ENCODE assay signal across 22 mouse cellular contexts in the genomic region with DNA sequence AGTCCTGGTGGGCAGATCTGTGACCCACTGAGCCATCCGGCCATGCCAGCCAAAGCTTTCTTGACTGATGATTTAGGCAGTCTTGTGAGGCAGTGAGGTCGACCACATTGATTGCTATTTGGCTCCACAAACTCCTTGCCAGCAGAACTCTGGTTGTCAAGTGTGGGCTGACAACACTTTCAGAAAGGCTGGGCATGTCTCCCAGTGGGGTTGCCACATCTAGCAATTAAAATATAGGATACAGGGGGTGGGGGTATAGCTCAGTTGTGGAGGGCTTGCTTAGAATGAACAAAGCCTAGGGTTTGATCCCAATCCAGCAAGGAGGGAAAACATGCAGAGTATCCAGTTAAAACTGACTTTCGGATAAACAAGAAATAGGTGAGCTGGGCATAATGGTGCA. TPM values are rescaled to one million over a fixed set of nuclear protein-coding genes. Genes with fewer than 3 reads are reported as not detected.
DNase-seq lines count a peak whose midpoint lies in the region; ATAC-seq and TF ChIP-seq lines count a peak whose summit lies in the region.
"Had no signal": no experiment of that assay in that cellular context is flagged by ENCODE, and none has a peak within 500 bp of the region (broad histone marks: within the 10 kb centered on the region; RNA-seq: fewer than 3 reads in every experiment).

No protein-coding gene starts in this region.

- H3K4me1 ChIP-seq in heart, embryonic 10.5 days, result peaks cover 13% of the 10 kb centered on the region
- H3K4me1 ChIP-seq in stomach, postnatal 0 days (replicated peaks; ENCODE audit: control insufficient read depth, insufficient read depth), result no peaks in the 10 kb centered on the region
- H3K4me1 ChIP-seq in liver, embryonic 12.5 days, result no peaks in the 10 kb centered on the region
- H3K4me1 ChIP-seq: embryonic facial prominence, embryonic 13.5 days; hindbrain, embryonic 12.5 days; megakaryocyte, embryonic 14.5 days had no signal

- 0 out of 2 replicates have a peak overlapping the region, but pooled peaks have one; percentile 59 for H3K27ac ChIP-seq in heart, embryonic 10.5 days
- H3K27ac ChIP-seq in stomach, postnatal 0 days (replicated peaks), result no peak overlapping the region
- H3K27ac ChIP-seq in liver, embryonic 12.5 days, result no peak overlapping the region
- H3K27ac ChIP-seq: embryonic facial prominence, embryonic 13.5 days; hindbrain, embryonic 12.5 days; kidney, postnatal 0 days had no signal

- ATAC-seq in stomach, postnatal 0 days (ENCODE audit: low FRiP score, low TSS enrichment), result no peak
- ATAC-seq in monocyte, adult 5-6 weeks (replicated peaks; ENCODE audit: insufficient number of reproducible peaks, low FRiP score, low TSS enrichment, poor library complexity, severe bottlenecking), result no peak
- ATAC-seq in liver, embryonic 12.5 days, result no peak
- ATAC-seq: midbrain, embryonic 16.5 days had no signal

- no peak for DNase-seq in heart, embryonic 10.5 days (ENCODE audit: low spot score)
- DNase-seq in heart, adult 9 months (ENCODE audit: low spot score in 2 of 2), result no peak
- DNase-seq in brain, adult 2 months (ENCODE audit: low read depth, low spot score), result peak; percentile 82
- peak; percentile 33 to 35 for DNase-seq in frontal cortex, postnatal 14 days (ENCODE audit: low spot score in 2 of 2)
- peak; percentile 59 to 76 for DNase-seq in right cerebral cortex, postnatal 10 days (ENCODE audit: low spot score in 2 of 2)
- no peak for DNase-seq in stomach, postnatal 0 days (ENCODE audit: low spot score)
- DNase-seq: cerebellum, postnatal 10 days; gastrocnemius, postnatal 25 days; kidney, adult 18-20 months; liver; lung, adult 18-20 months; lung, postnatal 14 days; thymus, postnatal 14 days had no signal

- TF ChIP-seq CTCF in stomach, postnatal 0 days (IDR thresholded peaks at IDR 0.05; ENCODE audit: low read depth), result no peak

- H3K9ac ChIP-seq in stomach, postnatal 0 days (ENCODE audit: low read length), result no peak overlapping the region
- H3K9ac ChIP-seq in liver, embryonic 12.5 days, result no peak overlapping the region
- H3K9ac ChIP-seq: embryonic facial prominence, embryonic 13.5 days; hindbrain, embryonic 12.5 days had no signal

- H3K9me3 ChIP-seq in heart, embryonic 10.5 days, result no peaks in the 10 kb centered on the region
- no peaks in the 10 kb centered on the region for H3K9me3 ChIP-seq in stomach, postnatal 0 days (ENCODE audit: control insufficient read depth, low read length)
- no peaks in the 10 kb centered on the region for H3K9me3 ChIP-seq in liver, embryonic 12.5 days (replicated peaks)
- H3K9me3 ChIP-seq: embryonic facial prominence, embryonic 13.5 days; hindbrain, embryonic 12.5 days; megakaryocyte, embryonic 14.5 days had no signal

- H3K36me3 ChIP-seq in heart, embryonic 10.5 days, result no peaks in the 10 kb centered on the region
- no peaks in the 10 kb centered on the region for H3K36me3 ChIP-seq in stomach, postnatal 0 days (ENCODE audit: control insufficient read depth, insufficient read depth, low read length)
- H3K36me3 ChIP-seq in liver, embryonic 12.5 days, result no peaks in the 10 kb centered on the region
- H3K36me3 ChIP-seq: embryonic facial prominence, embryonic 13.5 days; hindbrain, embryonic 12.5 days had no signal

- H3K4me3 ChIP-seq in heart, embryonic 10.5 days, result no peak overlapping the region
- H3K4me3 ChIP-seq in stomach, postnatal 0 days (ENCODE audit: low read depth, low read length), result no peak overlapping the region
- H3K4me3 ChIP-seq in liver, embryonic 12.5 days, result no peak overlapping the region
- H3K4me3 ChIP-seq: embryonic facial prominence, embryonic 13.5 days; hindbrain, embryonic 12.5 days; megakaryocyte, embryonic 14.5 days had no signal

- 70% methylated on average over 3 of the region's 3 CpGs for WGBS in heart, embryonic 10.5 days
- WGBS in stomach, postnatal 0 days, result 73% methylated on average over 3 of the region's 3 CpGs
- 46% methylated on average over 3 of the region's 3 CpGs for WGBS in liver, embryonic 12.5 days (ENCODE audit: insufficient replicate concordance)

- no peak overlapping the region for H3K4me2 ChIP-seq in stomach, postnatal 0 days (replicated peaks; ENCODE audit: low read depth)
- H3K4me2 ChIP-seq in liver, embryonic 12.5 days, result no peak overlapping the region
- H3K4me2 ChIP-seq: embryonic facial prominence, embryonic 13.5 days; hindbrain, embryonic 12.5 days had no signal

- TF ChIP-seq EP300 in stomach, postnatal 0 days (optimal IDR thresholded peaks at IDR 0.05), result no peak

- H3K27me3 ChIP-seq in heart, embryonic 10.5 days (ENCODE audit: insufficient read depth, poor library complexity, severe bottlenecking), result 0 out of 2 replicates have a peak, but pooled peaks cover 4% of the 10 kb centered on the region
- H3K27me3 ChIP-seq in stomach, postnatal 0 days (ENCODE audit: control insufficient read depth, insufficient read depth, low read length), result no peaks in the 10 kb centered on the region
- H3K27me3 ChIP-seq in liver, embryonic 12.5 days (replicated peaks), result peaks cover 11% of the 10 kb centered on the region; the same call in 1 of the 2 replicates
- H3K27me3 ChIP-seq: CH12.LX; embryonic facial prominence, embryonic 13.5 days had no signal

RNA-seq across cellular contexts. Expression of a gene that starts 25.6 kb away (rescaled TPM):
- polyA plus RNA-seq in heart, embryonic 10.5 days (2016; fragmentation: Nextera tagmentation; extraction: Ambion mirVana), result 0.11 and 0.17 TPM in 2 replicates
- 4.3 and 4.5 TPM in 2 replicates for polyA plus RNA-seq in stomach, postnatal 0 days (2015; fragmentation: Nextera tagmentation; extraction: Ambion mirVana)
- 0.10 TPM in 1 of 3 replicates, not detected in the others for total RNA-seq in monocyte, adult 5-6 weeks (2017)
- polyA plus RNA-seq in liver, embryonic 12.5 days (2016; fragmentation: Nextera tagmentation; extraction: Ambion mirVana), result 0.06 and 0.08 TPM in 2 replicates
- total RNA-seq: CH12.LX had no signal
- polyA plus RNA-seq: embryonic facial prominence, embryonic 13.5 days; hindbrain, embryonic 12.5 days; midbrain, embryonic 16.5 days had no signal

RNA-seq across cellular contexts. Expression of a gene that starts 33.9 kb away (rescaled TPM):
- 118 and 124 TPM in 2 replicates for polyA plus RNA-seq in heart, embryonic 10.5 days (2016; fragmentation: Nextera tagmentation; extraction: Ambion mirVana)
- 88.1 and 93.1 TPM in 2 replicates for polyA plus RNA-seq in stomach, postnatal 0 days (2015; fragmentation: Nextera tagmentation; extraction: Ambion mirVana)
- total RNA-seq in monocyte, adult 5-6 weeks (2017), result 117 to 146 TPM (median 144 TPM) in 3 replicates
- polyA plus RNA-seq in liver, embryonic 12.5 days (2016; fragmentation: Nextera tagmentation; extraction: Ambion mirVana), result 110 and 111 TPM in 2 replicates

RNA-seq across cellular contexts. Expression of a gene that starts 48.7 kb away (rescaled TPM):
- 5.5 and 6.0 TPM in 2 replicates for polyA plus RNA-seq in heart, embryonic 10.5 days (2016; fragmentation: Nextera tagmentation; extraction: Ambion mirVana)
- polyA plus RNA-seq in stomach, postnatal 0 days (2015; fragmentation: Nextera tagmentation; extraction: Ambion mirVana), result 22.5 and 24.8 TPM in 2 replicates
- not detected in 3 replicates for total RNA-seq in monocyte, adult 5-6 weeks (2017)
- 4.2 and 5.1 TPM in 2 replicates for polyA plus RNA-seq in liver, embryonic 12.5 days (2016; fragmentation: Nextera tagmentation; extraction: Ambion mirVana)
- total RNA-seq: CH12.LX, MEL had no signal

RNA-seq across cellular contexts. Expression of a gene that starts 54.0 kb away (rescaled TPM):
- 79.7 and 87.6 TPM in 2 replicates for polyA plus RNA-seq in heart, embryonic 10.5 days (2016; fragmentation: Nextera tagmentation; extraction: Ambion mirVana)
- 192 and 197 TPM in 2 replicates for polyA plus RNA-seq in stomach, postnatal 0 days (2015; fragmentation: Nextera tagmentation; extraction: Ambion mirVana)
- 44.7 to 61.4 TPM (median 49.9 TPM) in 3 replicates for total RNA-seq in monocyte, adult 5-6 weeks (2017)
- polyA plus RNA-seq in liver, embryonic 12.5 days (2016; fragmentation: Nextera tagmentation; extraction: Ambion mirVana), result 47.4 and 54.5 TPM in 2 replicates

RNA-seq across cellular contexts. Expression of a gene that starts 54.6 kb away (rescaled TPM):
- polyA plus RNA-seq in heart, embryonic 10.5 days (2016; fragmentation: Nextera tagmentation; extraction: Ambion mirVana), result 9.9 and 11.3 TPM in 2 replicates
- 4.2 TPM in 2 replicates for polyA plus RNA-seq in stomach, postnatal 0 days (2015; fragmentation: Nextera tagmentation; extraction: Ambion mirVana)
- 0.38 to 3.7 TPM (median 3.0 TPM) in 3 replicates for total RNA-seq in monocyte, adult 5-6 weeks (2017)
- polyA plus RNA-seq in liver, embryonic 12.5 days (2016; fragmentation: Nextera tagmentation; extraction: Ambion mirVana), result 6.9 and 7.0 TPM in 2 replicates

Comparison
In these comparisons a context has a peak if more than half of its experiments do, and no peak if none do; other contexts are left out.
1. DNase-seq: peak in brain, adult 2 months (single experiment), frontal cortex, postnatal 14 days (2 of 2) and right cerebral cortex, postnatal 10 days (2 of 2); none in heart, embryonic 10.5 days (single experiment), heart, adult 9 months (0 of 2) and stomach, postnatal 0 days (single experiment).